Mouse (Mus musculus) frontal cortex, postnatal 25 days (tissue): ENCODE measurements around the gene Cep55.
A peak's percentile ranks its signal among the peaks of the same experiment; 100 is the strongest.

Experiments used
- DNase-seq, 2 experiments: peaks; one replicate each; pipeline ENCODE4 v3.0.0; 2022; ENCODE audit warnings: low spot score in 2 of 2

The Cep55 gene

DNA sequence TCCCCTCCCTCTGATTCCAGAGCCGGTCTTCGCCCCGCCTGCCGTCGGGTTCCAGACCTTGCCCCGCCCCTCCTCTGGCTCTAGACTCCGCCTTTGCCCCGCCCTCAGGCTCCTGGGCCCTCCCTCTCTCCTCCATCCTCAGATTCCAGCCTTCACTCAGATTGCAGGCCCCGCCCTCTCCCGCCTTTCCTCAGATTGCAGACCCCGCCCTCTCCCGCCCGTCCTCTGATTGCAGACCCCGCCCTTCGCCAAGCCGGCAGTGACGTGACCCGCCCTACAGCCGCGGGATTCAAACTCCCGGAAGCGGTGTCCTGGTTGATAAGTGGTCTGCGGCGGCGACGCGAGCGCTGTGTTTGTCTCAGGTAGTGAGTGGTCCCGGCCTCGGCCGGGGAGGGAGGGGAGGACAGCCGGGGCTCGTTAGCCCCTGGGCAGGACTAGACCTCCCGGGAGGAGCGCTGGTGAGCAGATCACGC lies at the start of gene Cep55:
Cep55 (plus strand) TSS at position 292 of the 473 bp plus-strand sequence.
- DNase-seq, result peak; percentile 78 to 85

GRCm38 (mm10) chr19:38011379-38011778 lies 43.4 kb upstream of the Cep55 start:
- DNase-seq, result no peak

- DNase-seq, result no peak
Measured at GRCm38 (mm10) chr19:38014443-38014842, 40.4 kb upstream of the Cep55 start.

- DNase-seq, result peak; percentile 23 to 30
Measured at GRCm38 (mm10) chr19:38015180-38015872, 39.5 kb upstream of the Cep55 start.

GRCm38 (mm10) chr19:38015873-38016254 lies 38.9 kb upstream of the Cep55 start:
- DNase-seq, result no peak

GRCm38 (mm10) chr19:38022710-38023109 lies 32.1 kb upstream of the Cep55 start:
- DNase-seq, result no peak

DNA sequence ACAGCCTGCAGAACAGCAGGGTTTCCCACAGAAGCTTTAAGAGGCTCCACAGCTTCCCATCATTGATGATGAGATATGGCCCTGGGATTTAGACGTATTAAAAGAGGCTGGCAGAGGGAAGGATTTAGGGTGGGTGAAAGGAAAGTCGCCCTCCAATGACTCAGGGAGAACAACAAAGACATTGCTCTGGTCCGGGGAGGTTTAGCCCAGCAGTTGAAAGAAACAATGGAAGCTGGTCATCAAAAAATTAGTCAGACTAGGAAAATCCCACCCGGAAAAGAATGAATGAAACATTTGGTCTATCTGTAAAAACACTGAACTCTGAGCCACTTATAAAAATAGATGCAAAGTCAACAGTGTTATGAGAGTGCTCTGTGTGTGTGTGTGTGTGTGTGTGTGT lies 31.2 kb upstream of the Cep55 start:
- no peak for DNase-seq

GRCm38 (mm10) chr19:38025254-38026041 lies 29.4 kb upstream of the Cep55 start:
- no peak for DNase-seq

- DNase-seq, result no peak
Measured at GRCm38 (mm10) chr19:38026211-38026624, 28.6 kb upstream of the Cep55 start.

- DNase-seq, result no peak
Measured at GRCm38 (mm10) chr19:38027389-38027788, 27.4 kb upstream of the Cep55 start.

- DNase-seq, result no peak
Measured at GRCm38 (mm10) chr19:38027881-38028521, 26.8 kb upstream of the Cep55 start.

DNA sequence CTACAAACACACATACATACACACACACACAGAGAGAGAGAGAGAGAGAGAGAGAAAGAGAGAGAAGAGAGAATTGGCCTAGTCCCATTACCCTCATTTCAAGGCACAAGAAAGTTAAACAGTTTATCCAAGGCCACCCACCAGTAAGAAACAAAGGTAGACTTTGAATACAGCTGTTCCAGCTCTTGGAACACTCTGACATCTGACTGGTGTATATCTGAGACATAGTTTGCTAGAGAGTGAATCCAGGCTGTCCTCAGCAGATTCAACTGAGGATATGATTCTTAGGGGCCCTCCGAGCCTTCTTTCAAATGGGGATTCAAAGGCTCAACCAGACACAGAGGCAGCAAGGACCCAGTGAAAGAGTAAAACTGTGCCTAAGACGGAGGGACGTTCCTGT lies 25.5 kb upstream of the Cep55 start:
- no peak for DNase-seq

DNA sequence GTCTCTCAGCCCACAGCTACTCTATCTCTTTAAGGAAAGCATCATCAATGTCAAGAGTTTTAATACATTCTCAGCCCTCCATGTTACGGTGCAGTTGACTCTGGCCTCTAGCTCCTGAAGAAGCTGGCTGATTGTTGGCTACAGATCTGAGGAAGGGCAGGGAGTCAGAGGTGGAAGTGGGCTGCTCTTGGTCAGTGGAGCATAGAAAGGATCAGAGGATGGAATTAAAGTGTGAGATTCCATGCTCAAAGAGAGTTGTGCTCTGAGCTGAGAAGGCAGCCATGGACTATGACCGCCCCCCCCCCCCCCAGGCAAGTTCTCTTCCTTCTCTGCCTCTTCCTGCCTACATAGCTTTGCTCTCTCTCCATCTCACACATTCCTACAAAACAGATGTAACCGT lies 24.9 kb upstream of the Cep55 start:
- no peak for DNase-seq

GRCm38 (mm10) chr19:38030673-38031137 lies 24.1 kb upstream of the Cep55 start:
- DNase-seq, result no peak

GRCm38 (mm10) chr19:38031144-38031543 lies 23.7 kb upstream of the Cep55 start:
- DNase-seq, result no peak

DNA sequence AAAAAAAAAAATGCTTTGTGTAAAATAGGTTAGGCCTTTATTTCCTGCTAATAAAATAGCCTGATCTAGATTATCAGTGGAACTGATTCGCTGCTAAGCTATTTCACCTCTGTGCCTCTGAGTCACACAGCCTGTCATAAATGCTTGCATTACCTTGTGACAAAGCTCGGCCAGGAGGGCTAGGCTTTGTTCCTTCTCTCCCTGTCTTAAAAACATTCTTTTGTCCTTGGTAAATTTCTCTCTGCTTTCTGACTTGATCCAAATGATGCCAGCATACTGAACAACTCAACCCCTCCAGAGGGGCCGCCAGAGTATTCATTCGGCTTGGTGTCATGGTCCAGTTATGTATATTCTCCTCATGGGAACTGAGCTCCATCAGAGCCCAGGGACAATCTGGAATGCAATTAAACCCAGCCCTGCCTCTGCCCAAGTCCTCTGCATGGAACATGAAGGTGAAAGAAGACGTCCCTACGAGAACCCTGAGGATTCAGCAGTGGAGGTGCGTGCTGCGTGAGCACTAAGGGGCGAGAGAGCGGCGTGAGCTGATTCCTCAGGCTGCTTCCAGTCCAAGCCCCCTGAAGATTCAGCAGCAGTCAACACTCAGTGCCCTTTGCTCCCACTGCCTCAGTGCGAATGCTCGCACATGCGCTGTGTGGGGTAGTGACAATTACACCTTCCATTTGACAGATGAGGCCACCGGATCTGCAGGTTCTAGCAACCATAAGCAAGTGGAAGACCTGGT lies 21.6 kb upstream of the Cep55 start:
- DNase-seq, result no peak

DNA sequence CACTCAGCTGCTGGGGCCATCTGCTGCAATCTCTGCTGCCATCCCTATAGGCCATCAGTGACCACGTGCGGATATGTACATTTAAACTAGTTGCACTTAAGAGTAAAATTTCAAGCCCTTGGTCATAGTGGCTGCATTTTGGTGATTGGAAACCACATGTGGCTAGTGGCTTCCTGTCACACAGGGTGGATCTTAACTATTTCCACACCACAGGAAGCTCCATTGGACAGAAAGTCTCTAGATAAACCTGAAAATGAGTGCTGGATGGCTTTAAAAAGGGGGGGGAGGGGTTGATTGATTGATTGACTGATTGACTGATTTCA lies 21.1 kb upstream of the Cep55 start:
- DNase-seq, result no peak

- no peak for DNase-seq
Measured at GRCm38 (mm10) chr19:38034696-38035095, 20.1 kb upstream of the Cep55 start.

GRCm38 (mm10) chr19:38035766-38036165 lies 19.0 kb upstream of the Cep55 start:
- DNase-seq, result no peak

DNA sequence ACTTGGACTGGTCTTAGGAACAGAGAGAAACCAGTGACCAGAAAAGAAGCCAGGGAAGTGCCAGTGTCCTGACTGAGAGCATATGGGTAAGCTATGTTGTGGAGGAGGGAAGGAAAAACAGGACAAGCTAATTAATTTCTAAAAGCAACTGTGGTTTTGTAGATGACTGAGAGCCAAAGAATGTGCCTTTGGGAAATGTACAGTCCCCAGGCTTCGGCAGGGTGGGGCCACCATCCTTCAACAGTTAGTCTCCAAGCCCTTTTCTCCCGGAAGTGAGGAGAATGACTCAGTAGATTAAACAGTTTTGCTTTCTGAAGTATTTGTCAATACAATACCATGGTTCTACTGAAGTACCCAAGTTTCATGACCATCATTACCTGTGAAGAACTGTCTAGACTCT lies 16.5 kb upstream of the Cep55 start:
- no peak for DNase-seq

- DNase-seq, result no peak
Measured at GRCm38 (mm10) chr19:38042261-38042722, 12.5 kb upstream of the Cep55 start.
